Mouse (Mus musculus) T-cell, adult 2 months (primary cell): ENCODE measurements around the gene Neil3.
"Not testable (repeated sequence)": the region's sequence is repeated elsewhere in the genome, so short reads cannot be mapped to it uniquely, and the experiment has no call there.

Experiments used
- DNase-seq: peaks from one replicate; pipeline ENCODE4 v3.0.0; 2022; ENCODE audit warnings: low spot score

Neil3 gene

DNA sequence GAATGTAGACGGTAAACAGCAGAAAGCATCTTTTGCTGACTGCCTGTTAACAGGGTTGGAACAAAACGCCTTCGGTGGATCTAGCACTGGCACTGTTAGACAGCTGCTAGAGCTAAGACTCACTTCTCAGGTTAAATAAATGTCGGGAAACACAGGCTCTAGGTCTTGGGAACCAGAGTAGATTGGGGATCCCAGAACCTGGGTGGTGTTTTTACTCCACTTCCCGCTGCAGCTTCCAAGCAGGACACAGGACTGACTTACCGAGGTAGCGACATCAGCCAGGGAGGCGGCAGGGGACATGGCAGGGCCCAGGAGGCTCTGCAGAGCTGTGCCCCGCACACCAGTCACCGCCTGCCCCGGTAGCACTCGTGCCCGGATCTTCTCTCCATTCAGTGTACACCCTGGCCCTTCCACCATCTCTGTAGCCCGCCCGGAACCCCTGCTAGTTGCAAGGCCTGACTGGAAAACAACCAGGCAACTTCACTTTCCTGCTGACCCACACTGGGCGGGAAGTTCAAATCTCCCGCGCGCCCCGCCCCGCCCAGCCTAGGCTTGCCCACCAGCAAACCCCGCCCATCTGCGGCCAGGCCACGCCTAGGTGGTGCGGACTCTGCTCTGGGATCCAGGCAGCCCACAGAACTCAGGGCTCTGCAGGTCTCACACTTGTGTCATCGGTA is at the start of gene Neil3:
Gene Neil3 (minus strand): TSS at position 571 of the 677 bp plus-strand sequence.
- peak; percentile 56 for DNase-seq

DNA sequence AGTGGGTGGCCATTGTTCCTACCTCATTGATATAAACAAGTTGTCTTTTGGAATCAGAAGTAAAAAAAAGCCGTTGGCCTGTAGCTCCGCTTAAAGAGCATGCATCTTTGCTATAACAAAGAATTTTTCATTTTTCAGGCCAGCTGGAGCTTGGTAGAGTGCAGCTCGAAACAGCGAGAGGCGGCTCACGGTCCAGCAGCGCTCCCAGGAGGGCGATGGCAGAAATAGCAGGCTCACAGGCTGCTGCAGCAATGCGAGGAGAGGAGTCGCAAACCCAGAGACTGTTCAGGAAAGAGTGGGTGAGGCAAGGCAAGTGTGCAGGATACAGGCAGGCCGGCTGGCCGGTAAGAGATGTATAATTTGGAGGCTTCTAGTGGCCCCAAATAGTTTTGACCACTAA is 42.0 kb upstream of the Neil3 start:
- DNase-seq, result no peak

DNA sequence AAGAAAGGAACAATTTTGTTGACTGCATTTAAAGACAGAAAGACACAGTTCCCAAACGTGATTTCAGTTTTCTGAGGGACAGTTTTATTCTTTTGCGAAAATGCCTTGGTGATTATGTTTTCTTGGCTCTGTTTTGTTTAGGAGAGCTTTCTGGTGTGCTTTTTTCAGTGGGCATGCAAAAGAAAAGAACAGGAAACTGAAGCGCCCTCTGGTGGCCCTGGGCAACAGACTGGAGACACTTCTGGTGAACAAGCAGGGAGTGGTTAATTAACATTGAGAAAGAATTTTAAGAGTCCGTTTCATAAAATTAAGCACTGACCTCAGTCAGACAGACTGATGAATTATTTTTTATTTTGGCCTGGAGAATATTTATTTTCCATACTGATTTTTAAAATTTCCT is 25.1 kb upstream of the Neil3 start:
- DNase-seq, result peak; percentile 13

DNA sequence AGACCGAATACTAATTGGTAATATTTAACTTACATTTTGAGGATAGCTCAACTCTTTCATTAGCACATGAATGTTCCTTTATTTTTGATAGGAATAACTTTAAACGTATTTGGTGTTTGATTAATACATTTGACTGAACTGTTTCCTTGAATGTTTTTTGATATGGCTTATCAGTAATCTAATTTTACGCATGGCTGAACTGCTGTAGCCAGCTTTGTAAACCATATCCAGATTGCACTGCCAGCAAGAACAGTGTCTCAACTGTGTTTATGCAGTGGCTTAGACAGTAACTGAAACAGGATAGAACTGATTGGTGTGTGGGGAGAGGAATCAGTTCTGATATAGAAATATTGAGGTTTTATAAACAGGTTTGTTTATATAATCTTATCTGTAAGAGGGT is 22.6 kb upstream of the Neil3 start:
- DNase-seq, result no peak

DNA sequence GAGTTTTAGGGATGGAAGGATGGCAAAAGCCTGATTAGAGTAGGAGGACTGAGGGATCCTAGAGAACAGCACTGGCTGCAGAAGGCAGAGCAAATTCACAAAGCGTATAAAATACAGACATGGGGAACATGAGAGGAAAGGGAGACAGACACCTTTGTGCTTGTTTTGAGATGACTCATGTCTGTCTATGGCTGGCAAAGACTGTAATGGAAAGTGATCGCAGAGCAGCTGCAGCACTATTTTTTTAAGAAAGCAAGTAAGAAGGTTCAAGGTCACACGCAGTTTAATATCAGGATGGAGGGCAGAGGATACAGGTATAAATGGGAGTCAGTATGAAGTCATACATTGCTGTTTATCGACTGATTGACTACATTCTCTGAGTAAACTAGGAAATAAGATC is 8.2 kb downstream of the Neil3 start:
- DNase-seq, result no peak

DNA sequence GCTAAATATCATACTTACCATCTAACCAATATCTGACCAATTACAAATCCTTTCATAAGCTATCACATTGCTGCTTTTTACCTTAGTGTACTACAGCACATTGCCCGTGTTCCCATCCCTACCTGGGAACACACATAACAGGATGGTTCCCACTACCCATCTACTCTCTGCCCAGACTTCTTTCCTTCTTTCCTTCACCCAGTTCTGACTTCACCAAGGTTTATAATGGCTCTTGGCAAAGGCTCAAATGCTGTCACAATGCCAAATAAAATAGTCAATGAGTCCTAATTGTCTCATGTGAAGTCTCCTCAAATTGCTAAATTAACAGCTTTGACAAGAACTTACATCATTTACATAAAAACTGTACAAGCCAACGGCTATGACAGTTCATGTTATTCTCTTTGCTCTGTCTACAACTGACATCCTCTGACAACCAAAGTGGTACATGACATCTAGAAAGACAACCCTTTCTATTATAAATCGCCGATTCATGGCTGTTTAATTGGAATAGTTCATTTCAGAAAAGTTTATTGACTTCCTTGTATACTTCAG is 9.9 kb downstream of the Neil3 start:
- no peak for DNase-seq

DNA sequence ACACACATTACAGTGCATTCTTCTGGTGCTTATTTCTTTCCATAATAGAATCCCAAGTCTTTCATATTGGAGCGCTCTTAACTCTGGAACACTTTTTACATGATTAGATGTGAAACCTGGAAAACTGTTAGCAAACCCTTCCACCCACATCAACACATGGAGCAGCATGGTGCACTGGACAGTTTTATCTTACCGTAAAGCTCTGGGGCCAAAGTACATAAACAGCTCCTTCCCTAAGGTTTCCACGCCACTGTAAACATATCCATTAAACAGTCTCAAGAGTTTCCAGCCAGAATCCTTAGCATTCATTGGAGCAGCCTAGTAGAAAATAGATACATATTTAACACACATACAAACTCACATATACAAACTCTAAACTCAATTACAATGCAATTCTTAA is 15.4 kb downstream of the Neil3 start:
- DNase-seq, result no peak

DNA sequence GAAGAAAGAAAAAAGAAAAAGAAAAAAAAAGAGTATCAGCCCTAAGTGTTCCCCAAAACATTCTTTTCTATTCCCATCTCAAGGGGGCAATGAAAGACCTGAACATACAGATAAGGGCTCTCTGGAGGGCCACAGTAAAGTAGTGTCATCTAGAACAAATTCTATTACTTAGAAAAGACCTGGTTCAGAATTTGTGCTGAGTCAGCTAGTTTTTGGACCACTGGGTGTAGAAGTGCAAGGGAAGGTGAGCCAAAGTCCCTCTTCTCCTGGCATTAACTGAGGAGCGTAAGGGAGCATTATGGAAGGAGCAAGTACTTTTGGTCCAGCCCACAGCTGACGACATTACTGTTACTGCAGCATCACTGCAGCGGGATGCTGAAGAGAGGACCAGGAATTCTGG is 19.7 kb downstream of the Neil3 start:
- DNase-seq, result no peak

DNA sequence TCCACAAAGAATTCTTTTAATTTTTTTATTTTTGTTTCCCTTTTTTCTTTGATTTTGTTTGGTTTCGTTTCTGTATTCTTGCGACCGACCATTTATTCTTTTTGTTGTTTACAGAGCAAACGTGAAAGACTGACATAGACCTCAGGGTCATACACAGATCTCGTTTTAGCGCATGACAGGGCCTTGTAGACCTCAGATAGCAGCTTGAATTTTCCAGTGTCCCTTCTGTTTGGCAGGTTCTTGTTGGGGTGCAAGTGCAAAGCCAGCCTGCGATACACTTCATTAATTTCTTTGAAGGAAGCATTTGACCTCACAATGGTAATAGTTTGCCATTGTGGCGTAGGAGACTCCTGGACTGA is 24.6 kb downstream of the Neil3 start:
- no peak for DNase-seq

DNA sequence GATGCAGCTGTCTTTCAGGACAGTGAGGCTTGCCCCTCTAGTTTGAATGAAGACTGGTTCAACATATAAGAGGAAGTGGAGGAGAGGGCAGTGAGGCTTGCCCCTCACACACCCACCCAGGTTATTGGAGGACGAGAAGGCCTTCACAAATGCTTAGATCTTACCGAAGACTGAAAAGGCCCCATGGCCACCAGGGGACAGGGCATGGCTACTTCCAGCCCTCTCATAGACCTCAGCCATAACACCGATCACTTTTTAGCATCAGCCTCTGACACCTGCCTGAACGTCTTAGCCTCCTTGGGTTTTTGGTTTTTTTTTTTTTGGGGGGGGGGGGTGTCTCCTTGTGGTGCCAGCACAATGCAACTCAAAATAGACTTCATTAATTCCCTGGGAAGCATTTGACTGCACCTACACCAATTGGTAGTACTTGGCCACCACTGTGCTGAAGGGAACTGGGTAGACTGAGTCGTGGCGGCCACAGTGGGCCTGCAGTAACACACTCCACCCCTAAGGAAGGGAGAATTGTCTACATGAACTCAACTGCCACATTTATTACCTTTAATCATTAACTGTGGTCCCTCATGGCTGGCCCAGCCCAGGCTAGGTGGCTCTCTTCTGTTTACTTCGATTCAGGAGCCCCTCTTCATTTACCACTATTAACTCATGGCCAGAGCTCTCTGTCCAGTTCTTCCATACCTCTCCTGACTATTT is 25.1 kb downstream of the Neil3 start:
- DNase-seq, result no peak

DNA sequence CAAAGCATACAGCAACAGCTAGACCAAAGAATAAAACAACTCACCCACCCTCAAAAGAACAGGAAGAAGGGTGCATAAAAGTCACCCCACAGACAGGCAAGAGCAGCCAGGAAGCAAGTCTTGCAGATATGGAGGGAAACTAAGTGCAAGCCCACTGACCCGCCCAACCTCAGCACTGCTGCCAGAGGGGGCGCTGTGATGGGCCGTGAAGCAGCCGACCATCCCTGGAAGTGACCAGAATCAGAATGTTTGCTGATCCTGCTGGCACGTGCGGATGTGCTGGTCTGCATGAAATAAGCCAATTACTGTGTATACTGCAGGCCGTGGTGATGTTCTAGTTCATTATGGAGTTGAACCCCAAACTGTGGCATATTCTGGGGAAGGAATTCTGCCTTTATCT is 26.6 kb downstream of the Neil3 start:
- no peak for DNase-seq

DNA sequence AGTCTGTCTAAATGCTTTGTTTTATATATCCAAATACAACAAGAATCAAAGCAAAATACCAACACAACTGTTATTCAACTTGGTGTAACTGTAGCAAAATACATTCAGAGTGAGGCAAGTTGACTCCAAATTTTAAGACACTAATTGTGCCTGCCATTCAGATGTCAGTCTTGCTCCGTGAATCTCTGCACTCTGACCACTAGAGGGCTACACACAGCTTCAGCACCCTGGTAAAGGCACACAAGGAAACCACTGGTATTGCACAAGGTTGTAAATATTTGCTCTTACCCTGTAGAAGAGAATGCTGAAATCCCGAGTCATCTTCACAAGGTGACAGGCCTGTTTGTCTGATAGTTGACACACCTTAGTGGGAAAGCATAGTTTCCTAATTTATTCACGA is 31.8 kb downstream of the Neil3 start:
- peak; percentile 41 for DNase-seq

DNA sequence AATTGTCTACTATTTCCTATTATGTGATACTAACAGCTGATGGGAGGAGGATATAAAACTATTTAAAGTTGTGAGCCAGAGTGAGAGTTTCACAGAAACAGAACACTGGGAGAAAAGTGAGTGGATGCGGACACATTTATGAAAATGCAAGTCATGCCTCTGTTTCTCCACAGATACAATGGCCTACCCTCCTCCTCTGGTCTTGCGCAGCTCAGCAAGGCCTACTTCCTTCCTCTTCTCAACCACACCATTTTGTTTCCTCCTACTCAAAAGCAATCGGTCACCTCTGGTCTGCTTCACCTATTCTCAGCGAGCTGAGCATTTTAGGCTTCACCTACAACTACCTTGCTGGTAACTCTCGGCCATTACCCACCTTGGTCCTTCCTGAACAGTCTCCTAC is 34.0 kb downstream of the Neil3 start:
- no peak for DNase-seq

DNA sequence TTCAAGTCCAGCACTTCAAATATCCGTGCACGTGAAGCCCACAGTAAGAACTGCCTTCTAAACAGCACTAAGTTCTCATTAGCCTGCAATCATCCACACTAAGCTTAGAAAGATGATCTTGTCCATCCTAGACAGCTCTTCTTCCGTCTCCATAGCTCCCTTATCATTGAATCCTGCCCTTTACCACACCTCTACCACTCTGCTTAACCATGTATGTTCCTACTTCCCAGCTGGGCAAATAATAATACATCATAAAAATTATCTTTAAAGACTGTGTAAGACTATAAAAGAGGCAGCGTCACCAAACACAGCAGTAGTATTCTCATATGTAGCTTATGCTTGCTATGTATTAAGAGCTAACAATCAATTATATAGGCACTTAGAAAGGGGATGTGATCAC is 35.2 kb downstream of the Neil3 start:
- no peak for DNase-seq

DNA sequence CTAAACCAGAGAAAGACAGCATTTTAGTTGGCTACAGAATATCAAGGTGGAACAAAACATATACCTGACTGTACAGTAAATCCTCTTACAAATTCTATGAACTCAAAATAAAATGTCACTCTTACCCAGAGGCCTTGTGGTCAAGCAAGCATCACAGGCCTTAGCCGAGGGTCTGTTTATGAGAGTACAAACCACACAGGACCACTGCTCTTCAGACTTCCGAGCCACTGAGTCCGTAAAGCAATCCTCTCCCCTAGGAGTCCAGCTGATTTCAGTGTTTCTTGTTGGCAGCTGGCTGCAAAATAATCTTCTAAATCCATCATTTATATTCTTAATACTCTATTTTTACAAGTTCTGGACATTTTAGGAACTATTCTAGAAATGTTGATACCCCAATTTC is 38.0 kb downstream of the Neil3 start:
- DNase-seq, result no peak

DNA sequence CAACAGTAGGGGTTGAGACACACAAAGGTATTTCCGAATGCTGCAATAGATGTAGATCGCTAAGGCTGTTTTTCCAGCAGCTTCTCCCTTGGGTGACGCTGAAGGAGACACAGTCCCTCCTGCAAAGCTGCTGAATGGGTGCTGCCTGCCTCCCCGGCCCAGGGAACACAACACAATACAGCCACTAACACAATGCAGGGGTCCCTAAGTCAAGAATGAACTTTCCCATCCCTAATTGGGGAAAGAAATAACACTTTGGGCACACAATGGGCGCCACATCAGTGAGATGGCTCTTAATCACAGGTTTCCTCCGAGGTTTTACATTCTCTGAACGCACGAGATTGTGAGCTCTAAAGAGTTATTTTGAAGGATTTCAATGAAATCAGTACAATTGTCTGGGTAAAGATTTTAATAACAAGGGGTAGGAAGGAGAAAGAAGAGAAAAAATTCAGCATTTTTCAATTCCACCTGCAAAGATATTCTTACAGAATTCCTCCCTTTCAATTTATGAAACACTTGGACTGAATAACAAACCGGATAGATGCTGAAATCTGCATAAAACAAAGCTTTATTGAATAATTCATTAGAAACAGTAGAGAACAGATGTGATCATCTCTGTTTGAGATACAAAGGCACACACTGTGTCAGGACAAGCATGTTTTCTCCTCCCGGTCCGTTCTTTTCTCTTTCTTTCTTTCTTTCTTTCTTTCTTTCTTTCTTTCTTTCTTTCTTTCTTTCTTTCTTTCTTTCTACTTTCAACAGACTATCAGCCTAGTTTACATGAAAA is 38.6 kb downstream of the Neil3 start:
- no peak for DNase-seq

DNA sequence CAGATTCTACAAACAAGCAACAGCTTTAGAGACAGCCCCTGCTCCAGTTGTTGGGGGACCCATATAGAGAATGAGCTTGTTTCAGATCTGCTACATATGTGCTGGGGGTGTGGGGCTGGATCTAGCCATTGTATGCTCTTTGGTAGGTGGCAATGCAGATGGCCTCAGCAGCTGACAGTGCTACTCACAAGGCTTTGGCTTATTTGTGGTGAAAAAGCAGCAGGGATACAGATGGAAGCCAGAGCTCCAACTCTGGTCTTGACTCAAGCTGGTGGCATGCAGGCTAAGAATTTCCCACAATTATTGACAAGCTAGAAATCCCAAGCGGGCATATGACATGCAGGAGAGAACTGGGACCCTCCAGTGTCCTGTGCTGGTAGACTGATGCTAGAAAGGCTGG is 40.8 kb downstream of the Neil3 start:
- DNase-seq, result no peak

DNA sequence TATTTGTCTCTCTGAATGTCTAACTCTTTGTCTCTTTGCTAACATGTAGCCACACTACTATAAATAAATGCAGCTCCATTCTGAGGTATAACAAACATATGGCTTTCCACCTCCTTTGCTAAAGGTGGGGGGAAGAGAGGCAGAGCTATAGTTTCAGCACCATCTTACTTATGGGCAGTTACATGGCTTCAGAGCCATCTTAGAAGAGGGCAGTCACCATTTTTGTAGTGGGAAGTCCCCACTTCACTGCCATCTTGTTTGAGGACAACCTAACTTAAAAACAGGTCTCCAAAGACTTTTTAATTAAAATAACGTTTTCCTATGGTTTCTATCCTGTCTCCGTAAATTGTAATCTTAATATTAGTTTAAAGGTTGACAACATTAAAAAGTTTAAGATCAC is 47.1 kb downstream of the Neil3 start:
- no peak for DNase-seq

DNA sequence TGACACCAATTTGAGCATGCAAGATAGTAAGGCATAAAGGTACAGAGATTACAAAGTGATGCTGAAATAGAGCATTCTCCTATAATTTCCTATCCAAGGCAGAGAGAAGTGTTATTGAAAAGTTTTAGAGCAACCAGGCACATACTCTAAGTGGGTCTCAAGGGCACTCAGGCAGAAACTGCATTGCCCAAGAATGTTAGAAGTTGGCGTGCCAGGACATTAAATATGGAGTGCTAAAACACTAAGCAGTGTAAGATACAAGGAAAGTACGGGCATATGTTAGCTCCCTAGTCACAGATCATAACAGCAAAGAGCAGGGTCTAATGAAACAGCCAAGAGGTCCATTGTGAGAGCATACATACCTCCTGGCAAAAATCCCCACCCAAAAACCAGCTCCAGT is 65.3 kb downstream of the Neil3 start:
- no peak for DNase-seq

DNA sequence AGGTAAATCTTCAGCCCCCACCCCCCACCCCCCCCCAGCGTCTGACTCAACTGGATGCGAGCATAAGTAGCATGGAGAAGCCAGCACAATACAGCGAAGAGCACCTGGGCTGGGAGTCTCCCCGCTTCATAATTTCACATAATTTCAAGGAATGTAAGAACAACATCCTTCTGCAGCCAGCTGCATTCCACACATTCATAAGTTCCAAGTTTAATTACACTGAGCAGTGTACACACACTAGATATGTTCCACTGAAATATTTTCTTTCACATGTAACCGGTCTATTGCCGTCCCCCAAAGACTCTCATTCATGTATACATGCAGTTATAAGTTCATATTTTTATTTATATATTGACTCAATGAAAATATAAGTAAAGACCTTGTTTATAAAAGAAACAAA is 72.6 kb downstream of the Neil3 start:
- no peak for DNase-seq

DNA sequence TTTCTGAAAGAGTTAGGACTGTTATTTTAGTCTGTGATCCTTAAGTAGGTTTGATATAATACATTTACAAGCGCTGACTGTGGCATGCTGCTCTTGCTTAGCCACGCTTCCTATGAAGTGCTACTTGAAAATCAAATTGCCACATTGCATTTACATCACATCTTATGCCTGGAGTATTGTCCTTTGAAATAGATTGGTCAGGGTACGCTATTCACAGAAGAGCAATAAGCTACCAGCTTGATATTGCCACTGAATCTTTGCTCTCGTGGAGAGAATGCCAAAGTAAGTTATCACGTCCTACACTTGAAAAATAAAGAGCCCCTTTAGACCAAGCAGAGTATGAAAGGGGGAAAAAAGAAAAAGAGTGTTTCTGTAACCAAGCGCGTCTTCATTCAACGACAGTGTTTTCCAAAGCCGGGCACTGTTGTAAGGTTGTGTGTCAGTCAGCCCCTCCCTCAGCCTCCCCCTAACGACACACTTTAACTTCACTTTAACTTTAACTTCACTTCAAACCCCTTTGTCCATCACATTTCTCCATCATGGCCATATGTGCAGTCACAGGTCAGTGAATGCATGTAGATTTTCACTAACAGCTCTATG is 76.3 kb downstream of the Neil3 start:
- DNase-seq, result no peak

DNA sequence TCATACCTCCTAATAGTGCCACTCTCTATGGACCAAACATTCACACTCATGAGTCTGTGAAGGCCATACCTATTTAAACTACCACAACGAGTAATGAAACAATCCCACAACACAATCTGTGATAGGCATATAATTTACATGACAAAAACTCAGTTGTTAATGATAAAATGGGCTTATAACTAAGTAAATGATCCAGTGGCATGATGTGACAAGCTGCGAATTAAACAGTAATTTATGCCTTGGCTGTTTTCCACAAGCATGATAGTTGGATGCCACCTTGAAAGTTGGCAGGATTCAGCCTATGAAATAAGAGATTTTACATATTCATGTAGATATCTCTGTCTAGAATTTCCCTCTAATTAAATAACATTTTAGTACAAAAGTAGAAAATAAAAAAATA is 99.3 kb downstream of the Neil3 start:
- DNase-seq, result no peak

DNA sequence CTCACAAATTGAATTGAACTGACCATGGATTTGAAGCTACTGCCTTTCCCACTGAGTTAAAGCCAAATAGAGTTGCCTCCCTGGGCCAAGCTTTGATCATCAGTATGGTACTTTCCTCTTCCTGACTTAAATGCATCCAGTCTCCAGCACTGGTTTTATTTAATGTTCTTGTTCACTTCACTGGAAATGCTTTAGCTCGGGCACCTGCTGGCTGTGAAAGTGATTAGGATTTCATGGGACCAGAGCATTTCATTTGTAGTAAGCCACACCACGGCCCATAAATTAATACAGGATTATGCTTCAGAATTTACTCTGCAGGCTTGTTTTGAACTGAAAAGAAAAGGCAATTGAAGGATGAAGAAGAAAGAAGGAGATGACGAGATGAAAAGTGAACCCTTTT is 100.8 kb downstream of the Neil3 start:
- DNase-seq, result not testable (repeated sequence)
